Mouse (Mus musculus): Measurements from ENCODE around the gene Mdm2.
"Not testable (repeated sequence)": the region's sequence is repeated elsewhere in the genome, so short reads cannot be mapped to it uniquely, and the experiment has no call there.

DNA sequence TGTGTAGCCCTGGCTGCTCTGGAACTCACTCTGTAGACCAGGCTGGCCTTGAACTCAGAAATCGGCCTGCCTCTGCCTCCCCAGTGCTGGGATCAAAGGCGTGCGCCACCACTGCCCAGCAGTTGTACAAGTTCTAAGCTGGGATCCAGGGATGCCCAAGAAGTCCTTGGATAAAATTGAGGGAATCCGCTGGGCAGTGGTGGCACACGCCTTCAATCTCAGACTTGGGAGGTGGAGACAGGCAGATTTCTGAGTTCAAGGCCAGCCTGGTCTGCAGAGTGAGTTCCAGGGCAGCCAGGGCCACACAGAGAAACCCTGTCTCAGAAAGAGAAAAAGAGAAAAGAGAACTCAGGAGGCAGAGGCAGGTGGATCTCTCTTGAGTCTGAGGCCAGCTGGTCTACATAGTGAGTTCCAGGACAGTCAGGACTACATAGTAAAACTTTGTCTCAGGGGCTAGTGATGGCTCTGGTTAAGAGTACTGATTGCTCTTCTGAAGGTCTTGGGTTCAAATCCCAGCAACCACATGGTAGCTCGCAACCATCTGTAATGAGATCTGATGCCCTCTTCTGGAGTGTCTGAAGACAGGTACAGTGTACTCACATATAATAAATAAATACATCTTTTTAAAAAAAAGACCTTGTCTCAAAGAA is 6.1 kb downstream of the Mdm2 start:
- not testable (repeated sequence) for TF ChIP-seq CEBPB (IDR thresholded peaks at IDR 0.05; ENCODE audit: low read depth); CTCF (IDR thresholded peaks at IDR 0.05; ENCODE audit: control insufficient read depth, insufficient read depth, insufficient read length); MAX (IDR thresholded peaks at IDR 0.05); FOSL1 (IDR thresholded peaks at IDR 0.05; ENCODE audit: insufficient read depth, low read length, poor library complexity, severe bottlenecking); USF1 (IDR thresholded peaks at IDR 0.05; ENCODE audit: low read depth)

Data from C2C12 (cell line).